Mouse (Mus musculus) hindbrain, embryonic 16.5 days (tissue): ENCODE measurements around the gene Vsx2. TPM values are rescaled to one million over a fixed set of nuclear protein-coding genes. Genes with fewer than 3 reads are reported as not detected.
A peak's percentile ranks its signal among the peaks of the same experiment; 100 is the strongest.

Experiments used
- ATAC-seq: fragments of 200-750 bp; cut with Nextera tagmentation; 2 replicates; pipeline ENCODE4 v1.8.0; 2017; ENCODE audit warnings: moderate TSS enrichment, moderate library complexity
- H3K27ac ChIP-seq: fragments of 300-500 bp; sonication (generic); 2 replicates; pipeline ENCODE4 v1.5.1; 2014; ENCODE audit warnings: low read depth, mild to moderate bottlenecking, control low read depth, low read length, moderate library complexity
- H3K27me3 ChIP-seq: fragments of 300-500 bp; sonication (generic); replicated peaks from 2 replicates; pipeline ENCODE4 v1.6.1; 2014; ENCODE audit warnings: low read length; ENCODE audit not compliant: control insufficient read depth, insufficient read depth
- H3K36me3 ChIP-seq: fragments of 300-500 bp; sonication (generic); 2 replicates; pipeline ENCODE4 v1.6.1; 2014; ENCODE audit warnings: mild to moderate bottlenecking, low read length, moderate library complexity, mixed read lengths; ENCODE audit not compliant: control insufficient read depth, insufficient read depth
- H3K4me1 ChIP-seq: fragments of 300-500 bp; sonication (generic); 2 replicates; pipeline ENCODE4 v1.6.1; 2014; ENCODE audit warnings: low read depth, low read length; ENCODE audit not compliant: control insufficient read depth, insufficient read depth
- H3K4me2 ChIP-seq: fragments of 300-500 bp; sonication (generic); 2 replicates; pipeline ENCODE4 v1.6.1; 2014; ENCODE audit warnings: mild to moderate bottlenecking, low read length, control low read depth, moderate library complexity
- H3K4me3 ChIP-seq: fragments of 300-500 bp; sonication (generic); 2 replicates; pipeline ENCODE4 v1.5.1; 2014; ENCODE audit warnings: mild to moderate bottlenecking, low read length, control low read depth, moderate library complexity
- H3K9ac ChIP-seq: fragments of 300-500 bp; sonication (generic); 2 replicates; pipeline ENCODE4 v1.6.1; 2014; ENCODE audit warnings: low read depth, mild to moderate bottlenecking, control low read depth, low read length, moderate library complexity
- H3K9me3 ChIP-seq: fragments of 300-500 bp; sonication (generic); 2 replicates; pipeline ENCODE4 v1.6.1; 2014; ENCODE audit warnings: mild to moderate bottlenecking, low read length, moderate library complexity; ENCODE audit not compliant: control insufficient read depth
- WGBS: fragments of 180-500 bp; shearing (Covaris S2); extraction: QIAGEN DNeasy Blood & Tissue Kit; methylation state at CpG from one replicate; pipeline ENCODE4 v1.1.7; 2014; 5-methylcytosine and 5-hydroxymethylcytosine counted together
- polyA plus RNA-seq: library from polyadenylated mRNA; unstranded; fragments of >200 nt; fragmentation: Nextera tagmentation; extraction: Ambion mirVana; gene quantifications from 2 replicates; pipeline ENCODE4 v1.2.1, GENCODE M21; 2015

Gene Vsx2
- polyA plus RNA-seq, 1 experiment from 2014 or later = 3.0 TPM

GRCm38 (mm10) chr12:84570694-84571415, 1.3 kb downstream of the Vsx2 start:
- H3K36me3 ChIP-seq = no peaks in the 10 kb centered on the region
- H3K27ac ChIP-seq = no peak overlapping the region
- H3K9ac ChIP-seq = no peak overlapping the region
- ATAC-seq = no peak
- 2% methylated on average over 34 of the region's 34 CpGs for WGBS
- peaks cover 5% of the 10 kb centered on the region; the same call in 1 of the 2 replicates for H3K4me1 ChIP-seq
- H3K9me3 ChIP-seq = no peaks in the 10 kb centered on the region
- peak overlapping the region; percentile 16; the same call in 1 of the 2 replicates for H3K4me3 ChIP-seq
- no peak overlapping the region for H3K4me2 ChIP-seq
- H3K27me3 ChIP-seq = peaks cover 46% of the 10 kb centered on the region

GRCm38 (mm10) chr12:84571466-84572340, 2.1 kb downstream of the Vsx2 start:
- H3K4me3 ChIP-seq = peak overlapping the region; percentile 16; the same call in 1 of the 2 replicates
- no peaks in the 10 kb centered on the region for H3K36me3 ChIP-seq
- WGBS = 3% methylated on average over 43 of the region's 43 CpGs
- no peak overlapping the region for H3K9ac ChIP-seq
- ATAC-seq = no peak
- peak overlapping the region; percentile 5; the same call in 1 of the 2 replicates for H3K4me2 ChIP-seq
- H3K27ac ChIP-seq = no peak overlapping the region
- peaks cover 44% of the 10 kb centered on the region for H3K27me3 ChIP-seq
- H3K9me3 ChIP-seq = no peaks in the 10 kb centered on the region
- H3K4me1 ChIP-seq = peaks cover 5% of the 10 kb centered on the region; the same call in 1 of the 2 replicates

GRCm38 (mm10) chr12:84572341-84572720, 2.8 kb downstream of the Vsx2 start:
- H3K9me3 ChIP-seq = no peaks in the 10 kb centered on the region
- peaks cover 42% of the 10 kb centered on the region for H3K27me3 ChIP-seq
- WGBS = 5% methylated on average over 7 of the region's 7 CpGs
- no peak overlapping the region for H3K27ac ChIP-seq
- no peak overlapping the region for H3K9ac ChIP-seq
- H3K36me3 ChIP-seq = no peaks in the 10 kb centered on the region
- ATAC-seq = no peak
- H3K4me1 ChIP-seq = peaks cover 5% of the 10 kb centered on the region; the same call in 1 of the 2 replicates
- H3K4me2 ChIP-seq = no peak overlapping the region
- H3K4me3 ChIP-seq = no peak overlapping the region

GRCm38 (mm10) chr12:84573094-84573493, 3.5 kb downstream of the Vsx2 start:
- 18% methylated on average over 7 of the region's 7 CpGs for WGBS
- no peak for ATAC-seq
- Histone ChIP-seq H3K4me2 (no peak overlapping the region), H3K4me1 (peaks cover 5% of the 10 kb centered on the region; the same call in 1 of the 2 replicates), H3K36me3 (no peaks in the 10 kb centered on the region), H3K27ac (no peak overlapping the region), H3K4me3 (no peak overlapping the region), H3K9me3 (no peaks in the 10 kb centered on the region), H3K27me3 (peaks cover 35% of the 10 kb centered on the region), H3K9ac (no peak overlapping the region)

- WGBS = 74% methylated on average over 11 of the region's 11 CpGs
- no peak overlapping the region for H3K4me3 ChIP-seq
- H3K4me2 ChIP-seq = no peak overlapping the region
- no peak for ATAC-seq
- no peaks in the 10 kb centered on the region for H3K4me1 ChIP-seq
- H3K9ac ChIP-seq = no peak overlapping the region
- no peaks in the 10 kb centered on the region for H3K9me3 ChIP-seq
- peaks cover 19% of the 10 kb centered on the region for H3K27me3 ChIP-seq
- no peak overlapping the region for H3K27ac ChIP-seq
- H3K36me3 ChIP-seq = no peaks in the 10 kb centered on the region
Observed at GRCm38 (mm10) chr12:84577768-84578439, 8.3 kb downstream of the Vsx2 start.

GRCm38 (mm10) chr12:84578440-84578770, 8.8 kb downstream of the Vsx2 start:
- no peak for ATAC-seq
- 26% methylated on average over 5 of the region's 5 CpGs for WGBS
- Histone ChIP-seq H3K9me3 (no peaks in the 10 kb centered on the region), H3K4me1 (no peaks in the 10 kb centered on the region), H3K36me3 (no peaks in the 10 kb centered on the region), H3K4me3 (no peak overlapping the region), H3K4me2 (no peak overlapping the region), H3K27me3 (peaks cover 14% of the 10 kb centered on the region), H3K9ac (no peak overlapping the region), H3K27ac (no peak overlapping the region)

GRCm38 (mm10) chr12:84581285-84581684, 11.7 kb downstream of the Vsx2 start:
- H3K4me2 ChIP-seq = no peak overlapping the region
- WGBS = 90% methylated on average over 2 of the region's 2 CpGs
- ATAC-seq = no peak

GRCm38 (mm10) chr12:84589825-84590761, 20.5 kb downstream of the Vsx2 start:
- H3K4me1 ChIP-seq = peaks cover 4% of the 10 kb centered on the region
- ATAC-seq = peak; percentile 71
- H3K27ac ChIP-seq = peak overlapping the region; percentile 0

More at GRCm38 (mm10) chr12:84581285-84581684, 11.7 kb downstream of the Vsx2 start:
- Histone ChIP-seq H3K27ac (no peak overlapping the region), H3K36me3 (no peaks in the 10 kb centered on the region), H3K4me1 (no peaks in the 10 kb centered on the region), H3K9me3 (no peaks in the 10 kb centered on the region), H3K9ac (no peak overlapping the region), H3K27me3 (no peaks in the 10 kb centered on the region; the same call in 1 of the 2 replicates), H3K4me3 (no peak overlapping the region)

More at GRCm38 (mm10) chr12:84589825-84590761, 20.5 kb downstream of the Vsx2 start:
- Histone ChIP-seq H3K9me3 (no peaks in the 10 kb centered on the region), H3K36me3 (no peaks in the 10 kb centered on the region), H3K4me3 (peak overlapping the region; percentile 47), H3K9ac (peak overlapping the region; percentile 57), H3K4me2 (peak overlapping the region; percentile 86), H3K27me3 (no peaks in the 10 kb centered on the region; the same call in 1 of the 2 replicates)
- under 1% methylated on average over 54 of the region's 54 CpGs for WGBS
